Mouse (Mus musculus) lung, postnatal 0 days (tissue): Measurements from ENCODE around the gene Rbfox1. TPM values are rescaled to one million over a fixed set of nuclear protein-coding genes. Genes with fewer than 3 reads are reported as not detected.

ENCODE experiments used
- ATAC-seq: fragments of 200-750 bp; cut with Nextera tagmentation; 2 replicates; pipeline ENCODE4 v1.8.0; 2017; ENCODE audit warnings: moderate library complexity
- DNase-seq: peaks from one replicate; pipeline ENCODE4 v3.0.0-alpha.2; 2016; ENCODE audit warnings: low spot score
- H3K27ac ChIP-seq: fragments of 300-500 bp; sonication (generic); 2 replicates; pipeline ENCODE4 v1.5.1; 2014; ENCODE audit warnings: antibody characterized with exemption, mild to moderate bottlenecking, low read length, mixed read lengths
- H3K27me3 ChIP-seq: fragments of 300-500 bp; sonication (generic); replicated peaks from 2 replicates; pipeline ENCODE4 v1.6.1; 2014; ENCODE audit warnings: low read length, mixed read lengths; ENCODE audit not compliant: insufficient read depth
- H3K36me3 ChIP-seq: fragments of 300-500 bp; sonication (generic); 2 replicates; pipeline ENCODE4 v1.6.1; 2014; ENCODE audit warnings: low read length, mixed read lengths; ENCODE audit not compliant: insufficient read depth
- H3K4me1 ChIP-seq: fragments of 300-500 bp; sonication (generic); 2 replicates; pipeline ENCODE4 v1.6.1; 2014; ENCODE audit warnings: antibody characterized with exemption, low read depth, low read length, mixed read lengths; ENCODE audit not compliant: insufficient read depth
- H3K4me2 ChIP-seq: fragments of 300-500 bp; sonication (generic); replicated peaks from 2 replicates; pipeline ENCODE4 v1.6.1; 2014; ENCODE audit warnings: low read depth, mild to moderate bottlenecking, low read length, moderate library complexity, mixed read lengths
- H3K4me3 ChIP-seq: fragments of 300-500 bp; sonication (generic); 2 replicates; pipeline ENCODE4 v1.5.1; 2014; ENCODE audit warnings: low read depth, low read length
- H3K9ac ChIP-seq: fragments of 300-500 bp; sonication (generic); replicated peaks from 2 replicates; pipeline ENCODE4 v1.6.1; 2014; ENCODE audit warnings: low read depth, mild to moderate bottlenecking
- H3K9me3 ChIP-seq: fragments of 300-500 bp; sonication (generic); 2 replicates; pipeline ENCODE4 v1.6.1; 2016; ENCODE audit warnings: low read length, mixed read lengths
- CTCF ChIP-seq: IDR thresholded peaks from 2 replicates; pipeline ENCODE4 v1.5.1; 2016; ENCODE audit warnings: antibody characterized with exemption, mild to moderate bottlenecking
- EP300 ChIP-seq: IDR thresholded peaks from 2 replicates; pipeline ENCODE4 v1.6.1; 2016; ENCODE audit warnings: antibody characterized with exemption, mild to moderate bottlenecking, control low read depth
- WGBS: fragments of 180-500 bp; shearing (Covaris S2); extraction: QIAGEN DNeasy Blood & Tissue Kit; methylation state at CpG from one replicate; pipeline ENCODE4 v1.1.7; 2014; 5-methylcytosine and 5-hydroxymethylcytosine counted together
- polyA plus RNA-seq: library from polyadenylated mRNA; unstranded; fragments of >200 nt; fragmentation: Nextera tagmentation; extraction: Ambion mirVana; gene quantifications from 2 replicates; pipeline ENCODE4 v1.2.1, GENCODE M21; 2015

The Rbfox1 gene
- polyA plus RNA-seq, 1 experiment from 2014 or later, result 0.25 TPM

DNA sequence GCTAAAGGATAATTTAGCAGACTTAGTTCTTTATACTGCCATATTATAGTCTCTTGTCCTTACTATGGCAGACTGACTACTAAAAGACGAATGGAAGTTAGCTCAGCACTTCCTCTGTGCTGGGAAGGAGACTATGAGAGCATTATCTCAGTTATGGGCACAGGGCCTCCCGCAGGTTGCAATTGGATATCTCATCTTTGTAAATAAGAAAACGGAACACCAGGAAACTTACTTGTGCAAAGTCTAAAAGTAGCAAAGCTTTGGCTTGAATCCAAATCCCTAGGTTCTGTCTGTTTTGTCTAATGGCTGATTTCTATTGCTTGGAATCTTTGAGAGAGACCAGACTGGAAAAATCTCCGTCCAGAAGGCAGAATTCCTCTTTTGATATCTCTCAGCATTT lies 1207.7 kb downstream of the Rbfox1 start:
- TF ChIP-seq CTCF (no peak), EP300 (no peak)
- WGBS, result 53% methylated on average over 4 of the region's 4 CpGs
- H3K9ac ChIP-seq, result no peak overlapping the region
- H3K9me3 ChIP-seq, result no peaks in the 10 kb centered on the region
- H3K4me1 ChIP-seq, result no peaks in the 10 kb centered on the region
- no peak overlapping the region for H3K27ac ChIP-seq
- H3K36me3 ChIP-seq, result no peaks in the 10 kb centered on the region
- DNase-seq (no peak), ATAC-seq (no peak)
- no peaks in the 10 kb centered on the region for H3K27me3 ChIP-seq
- H3K4me3 ChIP-seq, result no peak overlapping the region
- no peak overlapping the region for H3K4me2 ChIP-seq

DNA sequence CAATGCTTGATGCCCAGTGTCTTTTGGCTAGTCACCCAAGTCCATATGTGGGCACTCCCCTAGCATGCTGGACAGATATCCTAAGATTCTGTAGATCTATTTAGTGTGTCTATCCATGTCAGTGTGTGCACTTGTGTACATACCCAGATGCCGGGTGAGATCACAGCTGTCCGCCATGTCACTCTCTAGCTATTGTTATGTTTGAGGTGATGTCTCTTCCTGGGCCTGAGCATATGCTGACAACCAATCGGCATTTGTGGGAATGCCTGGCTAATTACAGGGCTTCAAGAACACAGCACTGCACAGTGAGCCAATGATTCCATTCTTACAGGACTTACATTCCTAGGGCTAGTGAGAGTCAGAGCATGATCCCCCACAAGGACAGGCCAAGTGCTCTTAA lies 1208.5 kb downstream of the Rbfox1 start:
- ATAC-seq (no peak), DNase-seq (no peak)
- no peak for TF ChIP-seq CTCF
- no peak for TF ChIP-seq EP300
- Histone ChIP-seq H3K9me3 (no peaks in the 10 kb centered on the region), H3K36me3 (no peaks in the 10 kb centered on the region), H3K4me3 (no peak overlapping the region), H3K9ac (no peak overlapping the region), H3K27ac (no peak overlapping the region), H3K4me1 (no peaks in the 10 kb centered on the region), H3K4me2 (no peak overlapping the region), H3K27me3 (no peaks in the 10 kb centered on the region)
- WGBS, result 92% methylated on average over 3 of the region's 3 CpGs

GRCm38 (mm10) chr16:7094181-7094749 lies 1209.1 kb downstream of the Rbfox1 start:
- ATAC-seq (peak; percentile 55), DNase-seq (peak; percentile 62)
- H3K9ac ChIP-seq, result no peak overlapping the region
- 50% methylated on average over 7 of the region's 7 CpGs for WGBS
- no peak overlapping the region for H3K4me3 ChIP-seq
- no peaks in the 10 kb centered on the region for H3K4me1 ChIP-seq
- no peaks in the 10 kb centered on the region for H3K36me3 ChIP-seq
- no peaks in the 10 kb centered on the region for H3K27me3 ChIP-seq
- H3K4me2 ChIP-seq, result no peak overlapping the region
- TF ChIP-seq EP300 (0 out of 2 replicates have a peak, but pooled peaks have one; percentile 26), CTCF (no peak)
- no peak overlapping the region for H3K27ac ChIP-seq
- no peaks in the 10 kb centered on the region for H3K9me3 ChIP-seq

DNA sequence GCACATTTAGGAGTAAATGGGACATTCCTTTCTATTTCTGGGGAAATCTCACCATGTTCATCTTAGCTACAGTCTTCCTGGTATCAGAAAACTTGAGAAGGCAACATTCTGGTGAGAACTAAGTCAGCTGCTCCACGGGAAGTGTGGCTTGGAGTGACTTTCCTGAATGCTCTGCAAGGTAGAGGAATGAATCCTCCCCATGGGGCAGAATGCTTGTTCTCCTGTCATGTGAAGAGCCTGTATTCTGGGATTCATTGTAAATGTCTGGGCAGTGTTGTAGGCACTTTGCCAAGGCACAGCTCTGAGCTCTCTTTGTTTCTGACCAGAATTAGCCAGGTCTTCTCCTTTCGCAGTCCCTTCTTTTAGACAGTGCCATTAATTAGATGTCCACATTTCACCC lies 1211.9 kb downstream of the Rbfox1 start:
- Histone ChIP-seq H3K4me2 (no peak overlapping the region), H3K36me3 (no peaks in the 10 kb centered on the region), H3K27ac (no peak overlapping the region), H3K27me3 (no peaks in the 10 kb centered on the region), H3K4me1 (no peaks in the 10 kb centered on the region), H3K9ac (no peak overlapping the region), H3K9me3 (no peaks in the 10 kb centered on the region), H3K4me3 (no peak overlapping the region)
- DNase-seq, result no peak
- 74% methylated on average over 2 of the region's 2 CpGs for WGBS
- no peak for TF ChIP-seq EP300
- TF ChIP-seq CTCF, result no peak
- no peak for ATAC-seq

- Histone ChIP-seq H3K4me1 (no peaks in the 10 kb centered on the region), H3K27me3 (no peaks in the 10 kb centered on the region), H3K4me3 (no peak overlapping the region), H3K27ac (no peak overlapping the region), H3K9ac (no peak overlapping the region), H3K4me2 (no peak overlapping the region), H3K36me3 (no peaks in the 10 kb centered on the region), H3K9me3 (no peaks in the 10 kb centered on the region)
- no peak for DNase-seq
- no peak for ATAC-seq
- WGBS, result 89% methylated on average over 8 of the region's 8 CpGs
- TF ChIP-seq CTCF, result no peak
These were observed 1213.0 kb downstream of the Rbfox1 start for GRCm38 (mm10) chr16:7097951-7098710.

- 39% methylated on average over 11 of the region's 11 CpGs for WGBS
- DNase-seq (peak; percentile 79), ATAC-seq (peak; percentile 89)
- Histone ChIP-seq H3K27me3 (no peaks in the 10 kb centered on the region), H3K9me3 (no peaks in the 10 kb centered on the region), H3K4me2 (no peak overlapping the region), H3K27ac (no peak overlapping the region), H3K9ac (no peak overlapping the region), H3K4me1 (no peaks in the 10 kb centered on the region), H3K36me3 (no peaks in the 10 kb centered on the region), H3K4me3 (no peak overlapping the region)
- TF ChIP-seq EP300 (0 out of 2 replicates have a peak, but pooled peaks have one; percentile 16), CTCF (no peak)
These were observed 1214.5 kb downstream of the Rbfox1 start for GRCm38 (mm10) chr16:7099506-7100300.
